Mouse (Mus musculus) retina, embryonic 14.5 days (tissue): ENCODE measurements around the gene Kctd20.
A peak's percentile ranks its signal among the peaks of the same experiment; 100 is the strongest.

ENCODE experiments used
- DNase-seq: peaks from one replicate; pipeline ENCODE4 v3.0.0-alpha.2; 2015; ENCODE audit warnings: low spot score

Gene Kctd20

GRCm38 (mm10) chr17:28932274-28932673 is 19.5 kb upstream of the Kctd20 start:
- DNase-seq: no peak

- DNase-seq: no peak
These were observed 17.4 kb upstream of the Kctd20 start for GRCm38 (mm10) chr17:28934120-28934916.

- DNase-seq: no peak
These were observed 15.6 kb upstream of the Kctd20 start for GRCm38 (mm10) chr17:28936133-28936532.

GRCm38 (mm10) chr17:28936622-28937345 is 15.0 kb upstream of the Kctd20 start:
- peak; percentile 28 for DNase-seq

GRCm38 (mm10) chr17:28940776-28941555 is 10.8 kb upstream of the Kctd20 start:
- peak; percentile 82 for DNase-seq

- DNase-seq: no peak
These were observed 9.6 kb upstream of the Kctd20 start for GRCm38 (mm10) chr17:28942101-28942500.

GRCm38 (mm10) chr17:28943740-28944139 is 8.0 kb upstream of the Kctd20 start, which contains the start of gene Pxt1:
Gene Pxt1 (minus strand): TSS chr17:28943840.
- DNase-seq: no peak

- no peak for DNase-seq
These were observed 7.3 kb upstream of the Kctd20 start for GRCm38 (mm10) chr17:28944481-28944880.

GRCm38 (mm10) chr17:28947011-28947939 is 4.5 kb upstream of the Kctd20 start:
- DNase-seq: no peak

GRCm38 (mm10) chr17:28948661-28949060 is 3.1 kb upstream of the Kctd20 start:
- no peak for DNase-seq

- no peak for DNase-seq
These were observed 999 bp upstream of the Kctd20 start for GRCm38 (mm10) chr17:28950751-28951150.

- DNase-seq: peak; percentile 18
These were observed 1.5 kb downstream of the Kctd20 start for GRCm38 (mm10) chr17:28953251-28953650.

- no peak for DNase-seq
These were observed 2.7 kb downstream of the Kctd20 start for GRCm38 (mm10) chr17:28954416-28954815.

GRCm38 (mm10) chr17:28960597-28960996 is 8.8 kb downstream of the Kctd20 start:
- no peak for DNase-seq

- DNase-seq: no peak
These were observed 9.8 kb downstream of the Kctd20 start for GRCm38 (mm10) chr17:28961596-28961995.

GRCm38 (mm10) chr17:28967021-28967610 is 15.4 kb downstream of the Kctd20 start:
- DNase-seq: no peak

- DNase-seq: no peak
These were observed 18.4 kb downstream of the Kctd20 start for GRCm38 (mm10) chr17:28970122-28970521.

GRCm38 (mm10) chr17:28979091-28979490 is 27.3 kb downstream of the Kctd20 start:
- no peak for DNase-seq

- DNase-seq: no peak
These were observed 29.3 kb downstream of the Kctd20 start for GRCm38 (mm10) chr17:28981081-28981480.

GRCm38 (mm10) chr17:28982591-28982990 is 30.8 kb downstream of the Kctd20 start:
- DNase-seq: no peak
